Comparison of ENCODE assay signal across 8 mouse cellular contexts in genomic region chr11:120347301-120347700, GRCm38 (mm10). TPM values are rescaled to one million over a fixed set of nuclear protein-coding genes. Genes with fewer than 3 reads are reported as not detected.
DNase-seq lines count a peak whose midpoint lies in the region; ATAC-seq and TF ChIP-seq lines count a peak whose summit lies in the region.

No protein-coding gene starts in this region.

- peak overlapping the region; percentile 97 for H3K9ac ChIP-seq in CH12.LX (ENCODE audit: insufficient read depth, low read depth)
- peak overlapping the region; percentile 62 for H3K9ac ChIP-seq in embryonic facial prominence, embryonic 15.5 days
- H3K9ac ChIP-seq in hindbrain, embryonic 12.5 days: peak overlapping the region; percentile 100
- H3K9ac ChIP-seq in liver, embryonic 16.5 days (ENCODE audit: low read depth, low read length): peak overlapping the region; percentile 96
- H3K9ac ChIP-seq in stomach, embryonic 16.5 days (ENCODE audit: low read length): peak overlapping the region; percentile 100

- TF ChIP-seq RAD21 in CH12.LX (IDR thresholded peaks at IDR 0.05; ENCODE audit: low read depth, low read length): no peak

- H3K4me2 ChIP-seq in CH12.LX (ENCODE audit: insufficient read depth, low read depth, poor library complexity, severe bottlenecking): peak overlapping the region; percentile 76
- H3K4me2 ChIP-seq in embryonic facial prominence, embryonic 15.5 days (replicated peaks): peak overlapping the region; percentile 64
- H3K4me2 ChIP-seq in hindbrain, embryonic 12.5 days (replicated peaks): peak overlapping the region; percentile 92
- H3K4me2 ChIP-seq in liver, embryonic 16.5 days (ENCODE audit: low read depth, low read length): peak overlapping the region; percentile 100
- H3K4me2 ChIP-seq in stomach, embryonic 16.5 days (ENCODE audit: low read depth, low read length): peak overlapping the region; percentile 53

- peak; percentile 32 for DNase-seq in kidney, adult 2 months
- no peak for DNase-seq in kidney, postnatal 36 days
- no peak for DNase-seq in CH12.LX (ENCODE audit: extremely low read depth)
- no peak for DNase-seq in layer of hippocampus, adult 18-20 months (ENCODE audit: low spot score in 2 of 2)

- H3K79me2 ChIP-seq in CH12.LX (replicated peaks; ENCODE audit: control insufficient read depth, extremely low read depth, insufficient read depth, poor library complexity, severe bottlenecking): peaks cover 17% of the 10 kb centered on the region

- TF ChIP-seq EP300 in CH12.LX (IDR thresholded peaks at IDR 0.05; ENCODE audit: low read length): no peak

- H3K9me3 ChIP-seq in CH12.LX (replicated peaks; ENCODE audit: low read length): no peaks in the 10 kb centered on the region
- H3K9me3 ChIP-seq in embryonic facial prominence, embryonic 15.5 days (replicated peaks): no peaks in the 10 kb centered on the region
- no peaks in the 10 kb centered on the region for H3K9me3 ChIP-seq in hindbrain, embryonic 12.5 days (replicated peaks)
- H3K9me3 ChIP-seq in liver, embryonic 16.5 days (replicated peaks; ENCODE audit: control insufficient read depth, low read length): no peaks in the 10 kb centered on the region
- no peaks in the 10 kb centered on the region for H3K9me3 ChIP-seq in stomach, embryonic 16.5 days (replicated peaks; ENCODE audit: control insufficient read depth, low read length)

- TF ChIP-seq POLR2A in kidney, adult 2 months (IDR thresholded peaks at IDR 0.05; ENCODE audit: low read depth, low read length): no peak
- TF ChIP-seq POLR2A in CH12.LX (IDR thresholded peaks at IDR 0.05; ENCODE audit: low read depth, low read length): no peak

- 11% methylated on average over 10 of the region's 10 CpGs for WGBS in kidney, adult 2 months
- 6% methylated on average over 10 of the region's 10 CpGs for WGBS in embryonic facial prominence, embryonic 15.5 days
- WGBS in hindbrain, embryonic 12.5 days: 7% methylated on average over 10 of the region's 10 CpGs
- WGBS in liver, embryonic 16.5 days (ENCODE audit: insufficient replicate concordance): 7% methylated on average over 10 of the region's 10 CpGs
- WGBS in stomach, embryonic 16.5 days: under 1% methylated on average over 10 of the region's 10 CpGs

- H3K27ac ChIP-seq in kidney, adult 2 months (ENCODE audit: insufficient read depth, low read depth, low read length): peak overlapping the region; percentile 90
- no peak overlapping the region for H3K27ac ChIP-seq in CH12.LX (ENCODE audit: insufficient read depth, low read depth)
- peak overlapping the region; percentile 99 for H3K27ac ChIP-seq in embryonic facial prominence, embryonic 15.5 days (replicated peaks)
- peak overlapping the region; percentile 100 for H3K27ac ChIP-seq in hindbrain, embryonic 12.5 days
- peak overlapping the region; percentile 29; the same call in 1 of the 2 replicates for H3K27ac ChIP-seq in liver, embryonic 16.5 days (ENCODE audit: low read length)
- H3K27ac ChIP-seq in stomach, embryonic 16.5 days (ENCODE audit: low read length): peak overlapping the region; percentile 100

- in situ Hi-C loops in CH12.LX (cut with MboI; ENCODE audit: low pct_ligation_motif_present, low pct_unique_long_range_greater_than_20kb, low sequenced_read_pairs): no loop called here

- peaks cover 16% of the 10 kb centered on the region; the same call in 1 of the 2 replicates for H3K4me1 ChIP-seq in kidney, adult 2 months (ENCODE audit: control insufficient read depth, insufficient read depth, low read length)
- H3K4me1 ChIP-seq in CH12.LX (ENCODE audit: control insufficient read depth in 1 of 2, insufficient read depth in 2 of 2): peaks cover 14 to 37% of the 10 kb centered on the region in 2 experiments
- peaks cover 35% of the 10 kb centered on the region for H3K4me1 ChIP-seq in embryonic facial prominence, embryonic 15.5 days
- H3K4me1 ChIP-seq in hindbrain, embryonic 12.5 days: peaks cover 40% of the 10 kb centered on the region
- peaks cover 34% of the 10 kb centered on the region for H3K4me1 ChIP-seq in liver, embryonic 16.5 days (ENCODE audit: control insufficient read depth, low read depth, low read length)
- H3K4me1 ChIP-seq in stomach, embryonic 16.5 days (ENCODE audit: control insufficient read depth, insufficient read depth, low read length): peaks cover 13% of the 10 kb centered on the region

- peaks cover 2% of the 10 kb centered on the region; the same call in 1 of the 2 replicates for H3K36me3 ChIP-seq in kidney, adult 2 months (ENCODE audit: control insufficient read depth, insufficient read depth, low read length)
- peaks cover 18 to 22% of the 10 kb centered on the region in 2 experiments for H3K36me3 ChIP-seq in CH12.LX (replicated peaks in 1 of 2; ENCODE audit: control insufficient read depth in 1 of 2, insufficient read depth in 1 of 2, low read length in 1 of 2)
- peaks cover 9% of the 10 kb centered on the region for H3K36me3 ChIP-seq in embryonic facial prominence, embryonic 15.5 days
- peaks cover 18% of the 10 kb centered on the region for H3K36me3 ChIP-seq in hindbrain, embryonic 12.5 days
- H3K36me3 ChIP-seq in liver, embryonic 16.5 days (ENCODE audit: control insufficient read depth, insufficient read depth): peaks cover 5% of the 10 kb centered on the region
- H3K36me3 ChIP-seq in stomach, embryonic 16.5 days (ENCODE audit: control insufficient read depth, insufficient read depth, low read length): peaks cover 5% of the 10 kb centered on the region; the same call in 1 of the 2 replicates

- TF ChIP-seq CTCF in kidney, adult 2 months (conservative IDR thresholded peaks at IDR 0.05; ENCODE audit: insufficient read depth, insufficient read length, low read depth, low read length): no peak
- no peak for TF ChIP-seq CTCF in CH12.LX (conservative IDR thresholded peaks at IDR 0.05 in 1 of 2, IDR thresholded peaks at IDR 0.05 in 1 of 2; ENCODE audit: low read depth in 2 of 2, low read length in 2 of 2)

- dilution Hi-C loops in CH12.LX (cut with MboI; ENCODE audit: extremely low pct_ligation_motif_present, extremely low pct_unique_long_range_greater_than_20kb, low sequenced_read_pairs): no loop called here

- peak overlapping the region; percentile 84 for H3K4me3 ChIP-seq in kidney, adult 2 months (ENCODE audit: insufficient read depth, low read depth, low read length)
- peak overlapping the region; percentile 81 to 98 (median 92) for H3K4me3 ChIP-seq in CH12.LX (replicated peaks in 1 of 3; ENCODE audit: low read depth in 2 of 3, low read length in 2 of 3, poor library complexity in 1 of 3)
- H3K4me3 ChIP-seq in embryonic facial prominence, embryonic 15.5 days (replicated peaks): peak overlapping the region; percentile 100
- peak overlapping the region; percentile 100 for H3K4me3 ChIP-seq in hindbrain, embryonic 12.5 days
- H3K4me3 ChIP-seq in liver, embryonic 16.5 days (ENCODE audit: low read depth, low read length): peak overlapping the region; percentile 83
- peak overlapping the region; percentile 95 for H3K4me3 ChIP-seq in stomach, embryonic 16.5 days (replicated peaks; ENCODE audit: low read length)

- H3K27me3 ChIP-seq in kidney, adult 2 months (replicated peaks; ENCODE audit: control insufficient read depth, insufficient read depth, low read length): no peaks in the 10 kb centered on the region
- no peaks in the 10 kb centered on the region for H3K27me3 ChIP-seq in CH12.LX (replicated peaks)
- no peaks in the 10 kb centered on the region for H3K27me3 ChIP-seq in embryonic facial prominence, embryonic 15.5 days
- H3K27me3 ChIP-seq in hindbrain, embryonic 12.5 days: no peaks in the 10 kb centered on the region
- H3K27me3 ChIP-seq in liver, embryonic 16.5 days (ENCODE audit: control insufficient read depth, insufficient read depth, low read depth, low read length): peaks cover 18% of the 10 kb centered on the region
- H3K27me3 ChIP-seq in stomach, embryonic 16.5 days (ENCODE audit: control insufficient read depth, insufficient read depth, low read length): no peaks in the 10 kb centered on the region

- no peak for ATAC-seq in embryonic facial prominence, embryonic 15.5 days (ENCODE audit: insufficient number of reproducible peaks, low FRiP score, low TSS enrichment, low read depth)
- no peak for ATAC-seq in hindbrain, embryonic 12.5 days (ENCODE audit: low FRiP score)
- ATAC-seq in liver, embryonic 16.5 days (ENCODE audit: low read depth): no peak
- ATAC-seq in stomach, embryonic 16.5 days (ENCODE audit: insufficient read depth, low FRiP score): no peak

RNA-seq across cellular contexts. Expression of gene Actg1, which starts 1.0 kb away (rescaled TPM):
- 828 and 981 TPM in 2 replicates for polyA plus RNA-seq in kidney, adult 2 months (2012; rRNA removed)
- total RNA-seq in CH12.LX (2012; rRNA removed) (1,832 and 2,176 TPM in 2 replicates), CH12.LX (2014; rRNA removed) (2,424 and 2,484 TPM in 2 replicates)
- 3,554 and 4,362 TPM in 2 replicates for polyA plus RNA-seq in CH12.LX (2012; ENCODE audit: insufficient read length, low read depth)
- 2,143 and 2,279 TPM in 2 replicates for polyA plus RNA-seq in embryonic facial prominence, embryonic 15.5 days (2015; fragmentation: Nextera tagmentation; extraction: Ambion mirVana)
- polyA plus RNA-seq in hindbrain, embryonic 12.5 days (2016; fragmentation: Nextera tagmentation; extraction: Ambion mirVana): 3,608 and 3,685 TPM in 2 replicates
- 531 and 545 TPM in 2 replicates for polyA plus RNA-seq in liver, embryonic 16.5 days (2015; fragmentation: Nextera tagmentation; extraction: Ambion mirVana)
- 2,700 and 3,060 TPM in 2 replicates for polyA plus RNA-seq in stomach, embryonic 16.5 days (2015; fragmentation: Nextera tagmentation; extraction: Ambion mirVana)
- total RNA-seq in layer of hippocampus, adult 18-20 months (2021): 1,000 to 10,000 TPM; 1,279 to 1,291 TPM

RNA-seq across cellular contexts. Expression of gene Fscn2, which starts 14.0 kb away (rescaled TPM):
- polyA plus RNA-seq in kidney, adult 2 months (2012; rRNA removed): 0.16 and 0.19 TPM in 2 replicates
- total RNA-seq in CH12.LX (2012; rRNA removed): 0.25 TPM in 1 of 2 replicates, not detected in the other
- not detected in 2 replicates for total RNA-seq in CH12.LX (2014; rRNA removed)
- polyA plus RNA-seq in CH12.LX (2012; ENCODE audit: insufficient read length, low read depth): not detected in 2 replicates
- 0.98 and 1.1 TPM in 2 replicates for polyA plus RNA-seq in embryonic facial prominence, embryonic 15.5 days (2015; fragmentation: Nextera tagmentation; extraction: Ambion mirVana)
- 1.2 and 1.3 TPM in 2 replicates for polyA plus RNA-seq in hindbrain, embryonic 12.5 days (2016; fragmentation: Nextera tagmentation; extraction: Ambion mirVana)
- polyA plus RNA-seq in liver, embryonic 16.5 days (2015; fragmentation: Nextera tagmentation; extraction: Ambion mirVana): not detected in 2 replicates
- 0.44 and 0.80 TPM in 2 replicates for polyA plus RNA-seq in stomach, embryonic 16.5 days (2015; fragmentation: Nextera tagmentation; extraction: Ambion mirVana)
- under 1 TPM in 1 of 2 experiments, not detected in 1; 0.61 TPM for total RNA-seq in layer of hippocampus, adult 18-20 months (2021)

RNA-seq across cellular contexts. Expression of gene Faap100, which starts 31.3 kb away (rescaled TPM):
- 30.3 and 45.1 TPM in 2 replicates for polyA plus RNA-seq in kidney, adult 2 months (2012; rRNA removed)
- total RNA-seq in CH12.LX (2012; rRNA removed) (17.7 and 19.6 TPM in 2 replicates), CH12.LX (2014; rRNA removed) (6.6 and 7.7 TPM in 2 replicates)
- polyA plus RNA-seq in CH12.LX (2012; ENCODE audit: insufficient read length, low read depth): 13.1 and 14.3 TPM in 2 replicates
- 35.8 and 39.8 TPM in 2 replicates for polyA plus RNA-seq in embryonic facial prominence, embryonic 15.5 days (2015; fragmentation: Nextera tagmentation; extraction: Ambion mirVana)
- 52.2 and 59.1 TPM in 2 replicates for polyA plus RNA-seq in hindbrain, embryonic 12.5 days (2016; fragmentation: Nextera tagmentation; extraction: Ambion mirVana)
- polyA plus RNA-seq in liver, embryonic 16.5 days (2015; fragmentation: Nextera tagmentation; extraction: Ambion mirVana): 6.0 and 6.5 TPM in 2 replicates
- polyA plus RNA-seq in stomach, embryonic 16.5 days (2015; fragmentation: Nextera tagmentation; extraction: Ambion mirVana): 34.5 and 36.1 TPM in 2 replicates
- 10 to 100 TPM; 16.7 to 18.4 TPM for total RNA-seq in layer of hippocampus, adult 18-20 months (2021)
